Mouse (Mus musculus) gastrocnemius, postnatal 14 days (tissue): ENCODE data around the gene Dync2li1. TPM values are rescaled to one million over a fixed set of nuclear protein-coding genes. Genes with fewer than 3 reads are reported as not detected.

Source experiments
- DNase-seq: peaks from one replicate; pipeline ENCODE4 v3.0.0; 2021; ENCODE audit warnings: mixed read lengths
- intact Hi-C: fragments of 180-260 bp; cut with DNase I; formaldehyde crosslinking; loops from one replicate; pipeline ENCODE4 v1.15.1; 2025; ENCODE audit warnings: low total_unique reads
- total RNA-seq, 2 experiments: library from RNA; stranded (reverse); gene quantifications; 2 replicates each; pipeline ENCODE4 v1.2.3; 2021

The Dync2li1 gene
- total RNA-seq, 2 experiments from 2014 or later, result 3.1 to 3.5 TPM

DNA sequence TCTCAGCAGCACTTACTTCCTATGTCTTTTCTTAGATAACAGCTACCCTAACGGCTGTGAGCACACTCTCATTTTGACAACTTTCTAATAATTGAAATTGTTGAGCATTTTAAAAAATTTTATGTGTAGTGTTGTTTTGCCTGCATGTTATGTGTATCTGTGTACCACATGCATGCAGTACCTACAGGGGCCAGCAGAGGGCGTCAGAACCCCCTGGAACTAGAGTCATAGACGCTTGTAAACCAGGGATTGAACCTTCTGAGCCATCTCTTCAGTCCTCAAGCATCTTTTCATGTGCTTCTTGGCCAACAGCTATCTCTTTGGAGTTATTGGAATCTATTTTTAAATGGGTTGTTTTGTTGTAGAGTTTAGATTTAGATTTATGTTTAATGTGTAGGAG is 15.6 kb downstream of the Dync2li1 start:
- no peak for DNase-seq
- intact Hi-C loops, result no loop called here

DNA sequence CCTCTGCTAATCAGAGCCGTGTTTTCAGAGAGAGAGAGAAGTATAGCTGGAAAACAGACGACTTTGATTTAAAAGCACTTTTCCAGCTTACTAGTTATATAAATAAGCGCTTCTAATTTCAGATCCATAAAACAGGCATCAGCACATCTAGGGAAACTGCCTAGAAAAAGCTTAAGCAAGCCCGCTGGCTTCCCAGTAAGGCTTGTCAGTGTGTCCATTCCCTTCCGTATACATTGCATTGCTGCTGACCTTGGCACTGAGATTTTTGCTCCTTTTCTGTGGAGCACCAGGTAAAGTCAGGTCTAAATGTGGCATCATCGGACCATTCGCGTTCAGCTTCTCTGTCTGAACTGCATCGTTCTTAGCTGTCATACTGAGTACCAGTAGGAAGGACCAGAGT is 16.0 kb downstream of the Dync2li1 start:
- no peak for DNase-seq
- intact Hi-C loops, result no loop called here

DNA sequence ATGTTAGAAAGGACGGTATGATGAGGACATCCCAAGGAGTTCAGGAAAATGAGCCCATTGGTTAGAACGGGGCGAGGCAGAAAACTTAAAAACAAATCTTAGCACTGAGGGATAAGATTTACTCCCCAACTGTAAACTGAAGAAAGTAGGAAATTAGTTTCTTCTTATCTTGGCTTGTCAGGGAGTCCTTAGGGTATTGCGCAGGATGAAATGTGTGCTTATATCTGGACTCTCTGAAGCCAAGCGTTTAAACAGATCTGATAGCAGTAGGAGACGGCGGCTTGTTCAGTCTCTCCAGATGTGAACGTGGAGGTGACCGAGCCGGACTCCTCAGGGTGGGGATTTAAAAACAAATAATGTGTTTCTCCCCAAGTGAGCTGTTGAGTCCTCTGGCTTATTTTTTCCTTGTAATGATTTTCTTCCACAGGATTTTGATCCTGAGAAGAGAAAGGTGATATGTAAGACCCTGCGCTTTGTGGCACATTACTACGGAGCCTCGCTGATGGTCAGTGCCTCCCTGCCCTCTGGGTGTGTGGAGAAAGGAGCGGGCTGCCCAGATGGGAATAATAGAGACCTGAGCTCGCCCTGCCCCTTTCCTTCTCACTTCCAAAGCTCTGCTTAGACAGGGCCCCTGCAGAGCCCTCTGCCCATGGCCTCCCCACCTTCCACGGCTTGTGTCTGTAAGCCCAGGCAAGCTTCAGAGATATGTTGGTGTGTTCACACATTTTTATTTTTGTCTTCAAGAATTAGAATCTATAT is 18.2 kb downstream of the Dync2li1 start:
- DNase-seq, result no peak
- intact Hi-C loops, result no loop called here

DNA sequence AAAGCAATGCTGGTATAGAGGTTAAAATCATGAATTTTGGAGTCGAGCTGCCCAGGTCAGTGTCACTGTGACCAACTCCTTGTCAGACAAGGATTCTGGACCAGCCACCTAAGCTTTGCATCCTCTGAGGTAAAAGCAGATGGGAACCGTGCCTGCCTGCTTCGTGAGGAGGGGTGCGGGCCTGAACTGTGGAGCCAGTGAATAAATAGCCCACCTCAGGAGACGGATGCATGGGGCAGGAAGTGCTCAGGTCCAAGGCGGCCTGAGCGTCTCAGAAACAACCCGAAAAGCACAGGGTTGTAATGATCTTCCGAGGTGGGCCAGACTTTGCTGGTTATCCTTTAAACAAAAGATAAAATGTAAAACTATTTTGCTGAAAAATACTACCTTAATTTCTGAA is 18.8 kb downstream of the Dync2li1 start:
- intact Hi-C loops, result no loop called here
- no peak for DNase-seq

DNA sequence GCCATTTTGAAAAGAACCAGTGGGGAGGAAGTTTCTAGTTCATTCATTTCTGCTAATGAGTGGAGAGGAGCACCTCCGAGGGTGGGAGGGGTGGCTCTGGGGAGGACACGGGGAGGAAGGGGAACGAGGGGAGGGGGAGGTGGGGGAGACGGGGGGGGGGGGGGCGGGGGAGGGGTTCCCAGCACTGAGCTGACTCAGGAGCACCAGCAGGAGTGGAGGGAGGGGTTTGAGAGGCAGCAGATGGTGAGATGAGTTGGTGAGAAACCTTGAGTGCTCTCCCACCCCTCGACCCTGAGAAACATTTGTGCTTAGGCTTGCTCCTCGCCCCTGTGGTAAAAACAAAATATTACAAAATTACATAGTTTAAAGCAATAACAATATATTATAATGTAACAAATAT is 19.6 kb downstream of the Dync2li1 start:
- DNase-seq, result no peak
- intact Hi-C loops, result no loop called here

DNA sequence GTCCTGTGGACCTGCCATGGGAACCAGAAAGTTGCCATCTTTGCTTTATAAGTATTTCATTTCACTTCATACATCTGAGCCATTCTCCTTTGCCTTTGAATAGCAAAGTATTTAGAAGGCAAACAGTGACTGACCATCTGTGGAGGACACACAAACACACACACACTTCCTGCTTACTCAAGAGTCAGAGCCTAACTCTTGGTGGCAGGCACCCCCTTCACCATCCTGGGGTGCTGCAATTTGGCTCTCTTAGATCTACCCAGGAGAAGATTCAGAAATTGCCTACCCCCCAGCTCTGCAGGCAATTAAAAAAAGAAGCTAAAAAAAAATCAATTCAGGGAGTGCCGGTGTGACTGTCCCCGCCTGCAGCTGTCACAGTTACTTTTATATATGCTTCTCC is 20.2 kb downstream of the Dync2li1 start:
- no peak for DNase-seq
- intact Hi-C loops, result no loop called here

DNA sequence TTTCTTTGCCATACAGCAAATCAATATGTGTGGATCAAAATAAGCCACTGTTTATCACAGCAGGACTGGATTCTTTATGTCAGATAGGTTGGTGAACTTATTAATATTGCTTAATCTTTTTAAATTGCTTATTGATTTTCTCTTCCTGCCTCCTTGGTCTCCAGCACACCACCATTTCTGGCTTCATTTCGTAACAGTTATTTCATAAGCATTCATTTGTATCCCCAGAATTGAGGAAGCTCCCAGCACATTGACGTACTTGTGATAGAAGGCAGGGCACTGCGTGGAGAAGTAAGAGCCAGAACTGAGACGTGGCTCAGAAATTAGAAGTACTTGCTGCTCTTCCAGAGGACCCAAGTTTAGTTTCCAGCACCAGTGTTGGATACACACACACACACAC is 21.3 kb downstream of the Dync2li1 start:
- no peak for DNase-seq
- intact Hi-C loops, result no loop called here

DNA sequence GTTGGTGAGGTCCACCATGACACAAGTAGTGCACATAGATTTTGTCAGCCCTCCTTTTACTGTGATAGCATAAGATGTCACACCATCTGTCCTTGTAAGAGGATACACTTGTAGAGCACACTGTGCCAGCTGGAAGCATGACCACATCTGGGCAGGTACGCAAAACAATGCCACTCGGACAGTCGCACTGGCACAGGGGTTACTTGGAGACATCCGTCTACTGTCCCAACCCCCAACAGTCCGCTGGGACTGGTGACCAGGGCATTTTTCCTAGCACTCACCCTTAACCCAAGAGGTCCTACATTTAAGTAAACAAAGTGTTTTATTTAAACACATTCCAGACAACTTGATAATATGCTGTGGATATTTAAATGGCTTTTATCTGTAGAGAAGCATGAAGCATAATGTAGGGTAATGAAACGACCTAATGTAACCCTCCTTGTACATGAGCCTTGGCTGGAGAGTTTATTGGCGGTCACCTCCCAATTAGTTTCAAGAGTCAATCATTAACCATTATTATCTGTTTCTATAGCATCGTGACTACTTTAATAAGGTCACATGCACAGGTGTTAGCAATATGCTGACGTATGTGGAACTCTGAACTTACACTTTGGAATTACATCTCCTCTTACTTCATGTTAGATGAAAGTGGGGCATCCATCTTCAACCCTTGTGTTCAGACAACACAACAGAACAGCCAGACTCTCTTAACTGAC is 24.2 kb downstream of the Dync2li1 start:
- no peak for DNase-seq
- intact Hi-C loops, result no loop called here

DNA sequence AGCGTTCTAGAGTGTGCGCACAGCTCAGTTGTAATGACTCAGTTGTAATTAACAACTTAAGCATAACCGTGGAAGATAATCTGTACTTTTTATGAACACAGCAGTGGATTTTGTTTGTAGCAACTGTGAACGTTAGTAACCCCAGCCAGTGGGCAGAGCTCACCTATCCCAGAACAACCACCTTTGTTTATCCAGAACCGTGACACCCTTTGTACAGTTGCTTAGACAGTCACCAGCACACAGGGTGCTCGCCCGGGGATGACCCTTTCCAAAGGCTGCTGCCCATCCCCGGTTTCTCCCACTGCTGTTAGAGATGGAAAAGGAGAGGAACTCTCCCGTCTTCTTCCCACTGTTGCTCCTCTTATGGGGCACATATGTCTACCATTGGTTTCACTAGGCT is 27.2 kb downstream of the Dync2li1 start:
- DNase-seq, result no peak
- intact Hi-C loops, result no loop called here

DNA sequence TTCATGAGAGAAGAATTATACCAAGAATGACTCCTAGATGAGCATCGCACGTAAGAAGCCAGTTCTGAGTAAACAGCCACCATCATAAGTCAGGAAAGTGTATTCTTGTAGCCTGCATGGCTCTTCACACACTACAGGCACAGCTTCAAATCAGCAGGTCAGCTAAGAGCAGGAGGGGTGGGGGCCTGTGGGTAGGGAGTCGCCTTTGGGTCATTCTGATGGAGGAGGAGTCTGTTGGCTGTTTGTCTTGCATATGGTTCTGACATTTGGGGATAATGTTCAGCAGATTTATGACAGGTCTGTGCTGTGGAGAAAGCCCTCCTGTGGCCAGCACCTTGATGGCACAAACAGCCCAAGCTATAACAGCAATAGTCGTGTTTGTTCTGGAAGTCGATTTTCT is 29.9 kb downstream of the Dync2li1 start:
- intact Hi-C loops, result no loop called here
- DNase-seq, result no peak

DNA sequence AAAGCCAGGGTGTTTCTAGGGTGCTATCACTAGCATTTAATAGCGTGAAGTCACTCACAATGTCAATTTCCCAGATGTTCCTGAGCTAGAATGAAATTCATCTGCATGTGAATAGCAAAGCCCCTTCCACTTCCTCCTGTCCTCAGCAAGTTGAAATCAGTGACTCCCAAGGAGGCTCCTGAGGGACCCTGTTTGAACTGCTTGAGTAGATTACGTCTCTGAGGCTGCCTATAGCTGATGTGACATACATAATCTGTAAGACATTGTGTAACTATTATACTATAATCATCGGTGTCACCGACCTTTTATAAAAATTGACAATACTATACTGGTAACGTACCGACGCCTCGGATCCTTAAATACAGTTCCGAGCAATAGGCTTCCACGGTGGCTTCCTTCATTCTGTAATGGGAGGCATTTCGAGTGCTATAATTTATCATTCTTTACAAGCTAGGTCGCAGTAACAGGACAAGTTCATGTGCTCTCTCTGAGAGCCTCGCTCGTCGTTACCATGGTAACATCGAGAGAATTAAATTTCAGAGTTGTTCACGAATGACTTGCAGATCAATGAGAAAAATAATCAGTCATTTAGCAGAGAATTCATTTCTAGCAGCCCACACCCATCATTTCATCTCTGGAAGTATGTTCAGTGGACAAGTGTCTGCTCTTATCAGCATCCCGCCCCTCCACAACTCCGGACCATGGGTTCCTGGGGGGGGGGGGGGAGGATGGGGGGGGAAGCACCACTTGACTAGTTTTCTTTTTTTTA is 30.5 kb downstream of the Dync2li1 start:
- intact Hi-C loops, result no loop called here

DNA sequence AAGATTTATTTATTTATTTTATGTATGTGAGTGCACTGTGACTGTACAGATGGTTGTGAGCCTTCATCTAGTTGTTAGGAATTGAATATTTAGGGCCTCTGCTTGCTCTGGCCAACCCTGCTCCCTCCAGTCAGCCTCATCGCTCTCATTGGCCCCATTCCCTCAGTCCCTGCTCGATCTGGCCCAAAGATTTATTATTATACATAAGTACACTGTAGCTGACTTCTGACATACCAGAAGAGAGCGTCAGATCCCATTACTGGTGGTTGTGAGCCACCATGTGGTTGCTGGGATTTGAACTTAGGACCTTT is 31.1 kb downstream of the Dync2li1 start:
- intact Hi-C loops, result no loop called here
- DNase-seq, result no peak

More for the DNA sequence above, 30.5 kb downstream of the Dync2li1 start:
- no peak for DNase-seq

DNA sequence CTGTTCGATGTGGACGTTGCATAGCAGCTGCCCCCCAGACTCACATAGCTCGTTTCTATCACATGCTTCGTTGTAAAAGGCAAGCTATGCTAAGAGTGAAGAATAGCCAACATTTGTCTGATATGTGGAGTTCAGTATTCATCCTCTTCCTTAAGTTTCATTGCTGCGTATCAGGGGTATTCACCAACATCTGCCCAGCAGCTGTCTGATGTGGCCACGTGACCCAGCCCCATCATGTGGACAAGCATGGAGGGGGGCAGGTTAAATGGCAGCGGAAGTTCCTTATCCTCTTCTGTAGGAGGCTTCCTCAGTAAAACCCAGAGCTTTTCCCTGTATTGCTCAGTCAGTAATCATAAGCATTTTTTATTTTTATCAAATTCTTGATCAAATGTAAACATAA is 31.5 kb downstream of the Dync2li1 start:
- intact Hi-C loops, result no loop called here
- DNase-seq, result no peak

DNA sequence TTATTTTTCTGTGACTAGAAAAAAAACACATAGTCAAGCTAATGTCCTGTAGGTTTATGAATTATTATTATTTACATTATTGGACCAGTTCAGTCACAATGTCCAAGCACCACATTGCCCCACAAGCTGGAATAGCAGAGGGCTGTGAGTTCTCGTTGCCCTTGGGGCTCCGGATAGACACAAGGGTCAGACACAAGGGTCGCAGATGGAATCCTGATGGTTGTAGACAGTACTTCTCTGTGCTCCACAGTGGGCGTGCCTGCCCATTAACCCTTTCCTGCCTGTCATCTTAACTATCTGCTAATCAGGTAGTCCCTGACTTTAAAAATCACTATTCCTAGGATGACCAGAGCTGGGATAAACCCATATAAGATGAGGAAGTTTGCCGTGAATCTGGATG is 31.9 kb downstream of the Dync2li1 start:
- intact Hi-C loops, result no loop called here
- DNase-seq, result no peak

DNA sequence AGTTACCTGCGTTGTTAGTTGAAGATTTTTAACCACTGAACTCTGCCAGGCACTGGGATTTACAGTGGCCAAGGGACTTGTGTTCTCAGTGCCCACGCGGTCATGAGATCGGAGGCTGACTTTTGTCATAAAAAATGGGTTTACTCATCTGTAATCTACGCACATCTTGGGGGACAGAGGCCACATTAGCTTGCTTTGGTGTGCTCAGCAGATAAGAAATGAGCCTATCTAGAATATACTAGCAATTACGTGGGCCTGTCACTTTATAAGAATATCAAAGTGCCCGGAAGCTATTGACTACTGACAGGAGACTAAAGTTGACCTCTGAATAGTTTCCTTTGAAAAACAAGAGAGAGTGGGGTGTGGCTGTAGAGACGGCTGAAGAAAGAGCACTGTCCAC is 32.7 kb downstream of the Dync2li1 start:
- intact Hi-C loops, result no loop called here
- DNase-seq, result no peak

DNA sequence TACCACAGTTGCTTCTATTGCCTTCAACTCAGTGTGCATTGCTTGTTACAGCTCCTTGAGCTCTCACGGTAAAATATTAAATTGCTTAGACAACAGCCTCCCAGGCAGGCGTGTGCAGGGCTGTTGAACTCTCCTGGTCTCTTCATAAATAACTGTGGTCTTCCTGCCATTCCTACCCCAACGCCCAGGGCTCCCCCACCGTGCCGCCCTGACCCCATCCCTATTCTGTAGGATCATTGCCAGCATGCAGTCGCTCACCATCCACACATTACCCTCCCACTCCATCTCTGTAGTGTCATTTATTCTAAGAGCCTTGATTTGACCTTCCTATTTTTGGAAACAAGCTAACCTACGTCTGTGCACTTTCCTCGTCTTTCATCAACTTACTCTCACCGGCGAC is 38.8 kb downstream of the Dync2li1 start:
- intact Hi-C loops, result no loop called here
- no peak for DNase-seq

DNA sequence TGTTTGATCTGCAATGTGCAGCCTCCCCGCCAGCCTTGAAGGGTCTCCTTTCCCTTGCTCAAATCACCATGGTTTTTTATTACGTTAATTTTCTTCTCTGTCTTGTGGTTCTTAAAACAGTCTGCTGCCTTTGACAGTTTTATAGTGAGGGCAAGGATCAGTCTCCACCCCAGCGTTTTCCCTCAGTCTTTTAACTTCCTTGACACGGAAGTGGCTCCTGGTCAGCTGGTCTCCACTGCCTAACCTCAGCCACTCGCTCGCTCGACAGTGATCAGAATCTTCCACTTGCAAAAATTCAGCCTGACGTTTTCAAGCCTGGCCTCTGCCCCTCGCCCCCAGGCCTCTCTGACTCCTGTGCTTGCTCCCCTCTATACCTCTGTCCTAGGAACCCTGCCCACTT is 39.4 kb downstream of the Dync2li1 start:
- intact Hi-C loops, result no loop called here
- DNase-seq, result no peak

DNA sequence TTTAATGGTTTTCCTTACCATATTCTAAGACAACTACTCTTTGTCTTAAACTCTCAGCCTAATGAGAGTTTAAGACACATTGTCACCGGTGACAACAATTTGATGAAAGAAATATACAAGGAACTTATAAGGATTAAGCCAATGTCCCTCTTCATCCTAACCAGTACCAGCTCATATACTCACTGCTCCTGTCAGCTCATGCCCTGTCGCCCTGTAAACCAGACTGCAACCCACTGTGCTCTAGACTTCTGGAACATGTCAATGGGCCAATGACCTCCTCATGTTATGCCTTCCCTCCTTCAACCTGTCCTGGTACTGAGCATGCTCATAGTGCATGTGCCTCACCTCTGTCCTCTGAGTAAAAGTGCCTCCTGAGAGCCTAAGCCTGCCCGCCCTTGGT is 41.6 kb downstream of the Dync2li1 start:
- no peak for DNase-seq

DNA sequence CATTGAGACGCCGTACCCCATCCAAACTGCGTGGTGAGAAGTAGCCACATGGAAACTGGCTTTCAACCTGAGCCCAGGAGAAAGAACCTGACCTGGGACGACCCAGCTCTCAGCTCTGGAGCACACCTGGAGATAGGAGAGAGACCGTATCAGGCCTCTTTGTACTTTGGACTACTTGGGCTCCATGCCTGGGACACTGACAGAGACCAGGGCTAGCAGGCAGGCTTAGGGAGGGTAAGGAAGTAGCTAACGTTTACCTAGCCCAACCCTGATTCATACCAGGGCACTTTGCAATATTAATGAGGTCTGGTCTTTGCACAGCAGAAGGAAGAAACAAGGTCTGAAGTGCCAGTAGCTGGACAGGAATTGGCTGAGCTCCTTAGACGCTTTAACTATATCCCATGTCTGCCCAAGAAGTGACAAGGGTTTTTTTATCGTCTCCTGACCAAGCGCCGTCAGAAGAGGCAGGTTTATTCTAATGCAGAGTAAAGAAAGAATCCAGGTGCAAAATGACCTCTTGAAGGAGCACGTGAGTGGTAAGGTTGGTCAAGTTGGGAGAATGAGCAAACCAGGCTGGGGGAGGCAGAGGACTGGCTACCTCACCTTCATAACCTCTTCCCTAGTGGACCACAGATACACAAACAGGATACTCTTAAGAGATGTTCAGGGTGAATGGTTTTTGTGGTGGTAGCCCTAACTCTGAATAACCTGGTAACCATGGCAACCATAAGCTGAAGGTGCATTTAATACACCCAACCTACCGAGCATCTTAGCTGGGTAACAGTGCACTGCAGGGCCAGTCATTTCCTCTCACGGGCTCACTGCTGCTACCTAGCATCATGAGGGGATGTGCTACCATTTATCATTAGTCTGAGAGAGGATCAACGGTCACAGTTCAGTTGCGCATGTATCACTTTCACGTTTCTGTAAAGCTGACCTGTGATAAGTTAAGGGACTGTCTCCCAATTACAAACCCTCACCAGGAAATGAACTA is 46.4 kb downstream of the Dync2li1 start:
- DNase-seq, result no peak
- intact Hi-C loops, result no loop called here

More for the DNA sequence above, 41.6 kb downstream of the Dync2li1 start:
- intact Hi-C loops, result no loop called here

DNA sequence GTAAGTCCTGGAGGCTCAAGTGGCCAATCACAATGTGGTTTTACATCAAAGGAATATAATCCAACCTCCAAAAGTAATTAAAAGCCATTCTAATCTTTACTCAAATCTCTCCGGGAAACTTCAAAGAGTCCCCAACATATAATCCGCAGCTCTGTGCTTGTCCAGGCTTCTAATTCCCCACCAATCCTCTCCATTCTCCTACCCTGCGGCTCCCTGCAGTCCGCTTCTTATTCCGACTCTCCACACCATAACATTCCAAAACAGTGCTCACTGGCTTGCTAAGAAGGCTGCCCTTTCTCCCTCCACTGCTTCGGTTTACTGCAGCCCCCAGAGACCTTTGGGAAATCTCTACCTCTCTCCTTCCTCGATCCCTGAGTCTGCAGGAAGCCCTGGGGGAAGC is 47.8 kb downstream of the Dync2li1 start:
- intact Hi-C loops, result no loop called here
- DNase-seq, result no peak
